Mouse (Mus musculus) CH12.LX (cell line): ENCODE data around the gene Ftsj3. TPM values are rescaled to one million over a fixed set of nuclear protein-coding genes. Genes with fewer than 3 reads are reported as not detected.

Source experiments
- DNase-seq: peaks from one replicate; pipeline ENCODE4 v3.0.0-alpha.2; 2013; ENCODE audit errors: extremely low read depth
- H3K27ac ChIP-seq: 2 replicates; pipeline ENCODE4 v1.5.1; 2012; ENCODE audit warnings: low read depth, mild to moderate bottlenecking, control low read depth, moderate library complexity; ENCODE audit not compliant: insufficient read depth
- H3K27me3 ChIP-seq: replicated peaks from 2 replicates; pipeline ENCODE3; 2012; ENCODE audit warnings: inconsistent platforms
- H3K36me3 ChIP-seq, 2 experiments: replicated peaks in 1 of 2; 2 replicates each; pipeline versions ENCODE3 to v1.6.1; 2012; ENCODE audit warnings: inconsistent platforms in 1 of 2, low read length in 1 of 2, mild to moderate bottlenecking in 1 of 2, mixed read lengths in 1 of 2, moderate library complexity in 1 of 2; ENCODE audit not compliant: control insufficient read depth in 1 of 2, insufficient read depth in 1 of 2
- H3K4me1 ChIP-seq, 2 experiments: 2 replicates each; pipeline ENCODE4 v1.6.1; 2012; ENCODE audit warnings: inconsistent platforms in 1 of 2, moderate library complexity in 1 of 2; ENCODE audit not compliant: insufficient read depth in 2 of 2, control insufficient read depth in 1 of 2
- H3K4me2 ChIP-seq: 2 replicates; pipeline ENCODE4 v1.6.1; 2012; ENCODE audit warnings: low read depth, mild to moderate bottlenecking, control low read depth; ENCODE audit not compliant: poor library complexity, insufficient read depth, severe bottlenecking
- H3K4me3 ChIP-seq, 3 experiments: fragments of 150-350 bp in 1 of 3; sonication (generic) in 1 of 3; replicated peaks in 1 of 3; 2 replicates each; pipeline versions ENCODE3 to v1.5.1; 2011 to 2012; ENCODE audit warnings: low read depth in 2 of 3, low read length in 2 of 3, mild to moderate bottlenecking in 2 of 3, moderate library complexity in 2 of 3, control low read depth in 1 of 3, improper control_type of control experiment in 1 of 3, inconsistent platforms in 1 of 3, mixed read lengths in 1 of 3; ENCODE audit not compliant: poor library complexity in 1 of 3
- H3K79me2 ChIP-seq: replicated peaks from 2 replicates; pipeline ENCODE4 v1.6.1; 2012; ENCODE audit warnings: mild to moderate bottlenecking, moderate library complexity; ENCODE audit not compliant: control insufficient read depth, poor library complexity, insufficient read depth, severe bottlenecking; ENCODE audit errors: extremely low read depth
- H3K9ac ChIP-seq: 2 replicates; pipeline ENCODE4 v1.6.1; 2012; ENCODE audit warnings: low read depth, mild to moderate bottlenecking, control low read depth, moderate library complexity; ENCODE audit not compliant: insufficient read depth
- H3K9me3 ChIP-seq: replicated peaks from 2 replicates; pipeline ENCODE3; 2012; ENCODE audit warnings: low read length, inconsistent platforms, mixed read lengths
- BHLHE40 ChIP-seq: IDR thresholded peaks from 2 replicates; pipeline ENCODE4 v1.6.1; 2011; ENCODE audit warnings: mild to moderate bottlenecking, low read depth, low read length, improper control_type of control experiment
- CHD2 ChIP-seq: IDR thresholded peaks from 2 replicates; pipeline ENCODE4 v1.6.1; 2011; ENCODE audit warnings: low read length, improper control_type of control experiment
- JUN ChIP-seq: IDR thresholded peaks from 2 replicates; pipeline ENCODE4 v1.6.1; 2011; ENCODE audit warnings: low read depth, mild to moderate bottlenecking, low read length, improper control_type of control experiment, moderate library complexity; ENCODE audit not compliant: insufficient read depth
- JUND ChIP-seq: conservative IDR thresholded peaks from 2 replicates; pipeline ENCODE4 v1.6.1; 2011; ENCODE audit warnings: low read depth, low read length, improper control_type of control experiment
- KAT2A ChIP-seq: IDR thresholded peaks from 2 replicates; pipeline ENCODE4 v1.6.1; 2012; ENCODE audit warnings: low read length, improper control_type of control experiment, inconsistent platforms; ENCODE audit not compliant: insufficient replicate concordance
- MAFK ChIP-seq: IDR thresholded peaks from 2 replicates; pipeline ENCODE4 v1.6.1; 2011; ENCODE audit warnings: low read length, improper control_type of control experiment; ENCODE audit not compliant: insufficient replicate concordance
- MAZ ChIP-seq: IDR thresholded peaks from 2 replicates; pipeline ENCODE4 v1.6.1; 2012; ENCODE audit warnings: low read depth, mild to moderate bottlenecking, inconsistent platforms, low read length, improper control_type of control experiment, moderate library complexity
- NELFE ChIP-seq: IDR thresholded peaks from 2 replicates; pipeline ENCODE4 v1.6.1; 2011; ENCODE audit warnings: low read depth, low read length, improper control_type of control experiment
- POLR2AphosphoS2 ChIP-seq: IDR thresholded peaks from 2 replicates; pipeline ENCODE4 v1.6.1; 2011; ENCODE audit warnings: low read depth, low read length, improper control_type of control experiment
- RCOR1 ChIP-seq: conservative IDR thresholded peaks from 2 replicates; pipeline ENCODE4 v1.6.1; 2012; ENCODE audit warnings: low read depth, mild to moderate bottlenecking, inconsistent platforms, low read length, improper control_type of control experiment
- SMC3 ChIP-seq: IDR thresholded peaks from 2 replicates; pipeline ENCODE4 v1.6.1; 2011; ENCODE audit warnings: low read depth, low read length, improper control_type of control experiment
- TBP ChIP-seq: conservative IDR thresholded peaks from 2 replicates; pipeline ENCODE4 v1.6.1; 2011; ENCODE audit warnings: low read depth, low read length, improper control_type of control experiment
- UBTF ChIP-seq: IDR thresholded peaks from 2 replicates; pipeline ENCODE4 v1.6.1; 2012; ENCODE audit warnings: low read depth, mild to moderate bottlenecking, inconsistent platforms, low read length, improper control_type of control experiment, moderate library complexity
- ZC3H11A ChIP-seq: IDR thresholded peaks from 2 replicates; pipeline ENCODE4 v1.6.1; 2012; ENCODE audit warnings: low read depth, mild to moderate bottlenecking, inconsistent platforms, low read length, improper control_type of control experiment
- ZKSCAN1 ChIP-seq: IDR thresholded peaks from 2 replicates; pipeline ENCODE4 v1.6.1; 2012; ENCODE audit warnings: low read depth, inconsistent platforms, low read length, improper control_type of control experiment, borderline replicate concordance
- dilution Hi-C: fragments of 300-500 bp; cut with MboI; formaldehyde crosslinking; loops from 2 replicates; pipeline ENCODE4 v1.14.3; 2020; ENCODE audit warnings: low sequenced_read_pairs; ENCODE audit not compliant: extremely low pct_unique_long_range_greater_than_20kb, extremely low pct_ligation_motif_present
- in situ Hi-C: fragments of 300-500 bp; cut with MboI; formaldehyde crosslinking; loops from 3 replicates; pipeline ENCODE4 v1.14.3; 2019; ENCODE audit warnings: low sequenced_read_pairs, low pct_ligation_motif_present, low pct_unique_long_range_greater_than_20kb, mixed read lengths
- polyA plus RNA-seq: library from polyadenylated mRNA; unstranded; fragments of >175 nt; gene quantifications from 2 replicates; pipeline ENCODE4 v1.2.1, GENCODE M21; 2012; ENCODE audit warnings: low read depth; ENCODE audit not compliant: insufficient read length
- total RNA-seq, 2 experiments: library from RNA; depleted of rRNA; stranded (reverse); fragments of 300-350 nt in 1 of 2; fragments of >200 nt in 1 of 2; gene quantifications; 2 replicates each; pipeline ENCODE4 v1.2.3; 2012 to 2014

Gene Ftsj3
- total and polyA plus RNA-seq, 3 experiments: 178 to 298 (median 215) TPM

- H3K4me1 ChIP-seq: peaks cover 0 to 8% of the 10 kb centered on the region in 2 experiments; a peak in 1 of 4 replicates
- no peaks in the 10 kb centered on the region for H3K79me2 ChIP-seq
- H3K4me2 ChIP-seq: no peak overlapping the region
- in situ Hi-C loops: no loop called here
- no peak overlapping the region for H3K27ac ChIP-seq
- no peak for TF ChIP-seq MAFK
- TF ChIP-seq JUND: no peak
- no peak for TF ChIP-seq NELFE
- TF ChIP-seq MAZ: no peak
- no peak for TF ChIP-seq CHD2
- TF ChIP-seq JUN: no peak
- no peak for TF ChIP-seq RCOR1
- TF ChIP-seq, all 38 proteins: peak for 0
- Histone ChIP-seq H3K4me3 (no peak overlapping the region), H3K9me3 (no peaks in the 10 kb centered on the region), H3K36me3 (no peaks in the 10 kb centered on the region), H3K9ac (no peak overlapping the region), H3K27me3 (peaks cover 6% of the 10 kb centered on the region)
- dilution Hi-C loops: no loop called here
- DNase-seq: no peak
Measured at GRCm38 (mm10) chr11:106283371-106283770, 27.5 kb upstream of the Ftsj3 start.

GRCm38 (mm10) chr11:106282452-106282851 lies 26.6 kb upstream of the Ftsj3 start:
- Histone ChIP-seq H3K9me3 (no peaks in the 10 kb centered on the region), H3K4me2 (no peak overlapping the region), H3K4me3 (no peak overlapping the region), H3K9ac (no peak overlapping the region), H3K79me2 (no peaks in the 10 kb centered on the region), H3K36me3 (no peaks in the 10 kb centered on the region), H3K27ac (no peak overlapping the region), H3K4me1 (peaks cover 0 to 8% of the 10 kb centered on the region in 2 experiments; a peak in 1 of 4 replicates), H3K27me3 (peaks cover 6% of the 10 kb centered on the region)
- no peak for TF ChIP-seq TBP
- no peak for TF ChIP-seq MAZ
- TF ChIP-seq ZC3H11A: no peak
- TF ChIP-seq BHLHE40: no peak
- no peak for TF ChIP-seq UBTF
- no peak for TF ChIP-seq KAT2A
- TF ChIP-seq ZKSCAN1: no peak
- no peak for TF ChIP-seq JUND
- TF ChIP-seq NELFE: no peak
- no peak for TF ChIP-seq MAFK
- no peak for TF ChIP-seq SMC3
- TF ChIP-seq POLR2AphosphoS2: no peak
- in situ Hi-C loops: no loop called here
- dilution Hi-C loops: no loop called here
- DNase-seq: no peak
